Mouse (Mus musculus): ENCODE results near the gene Agl. TPM values are rescaled to one million over a fixed set of nuclear protein-coding genes. Genes with fewer than 3 reads are reported as not detected.

Agl gene
- polyA plus RNA-seq, 2 experiments, result 2.6 to 4.6 TPM

- no peak overlapping the region for H3K4me2 ChIP-seq (ENCODE audit: low read depth)
- DNase-seq (ENCODE audit: low read depth in 3 of 3, low spot score in 3 of 3) (no peak), ATAC-seq (ENCODE audit: insufficient read depth) (no peak)
- no peak overlapping the region for H3K9ac ChIP-seq (replicated peaks)
- no peaks in the 10 kb centered on the region for H3K27me3 ChIP-seq (ENCODE audit: control insufficient read depth, insufficient read depth, low read length)
- H3K4me1 ChIP-seq (replicated peaks; ENCODE audit: control insufficient read depth in 2 of 2, insufficient read depth in 2 of 2, low read length in 1 of 2), result no peaks in the 10 kb centered on the region
- no peaks in the 10 kb centered on the region for H3K36me3 ChIP-seq (replicated peaks; ENCODE audit: control insufficient read depth, insufficient read depth, low read depth)
- H3K4me3 ChIP-seq (ENCODE audit: insufficient read depth in 1 of 2, low read depth in 2 of 2, low read length in 2 of 2), result no peak overlapping the region
- TF ChIP-seq EP300 (IDR thresholded peaks at IDR 0.05; ENCODE audit: low read depth) (no peak), CTCF (IDR thresholded peaks at IDR 0.05; ENCODE audit: low read depth) (no peak)
- H3K9me3 ChIP-seq (ENCODE audit: control insufficient read depth, low read length), result no peaks in the 10 kb centered on the region
- no peak overlapping the region for H3K27ac ChIP-seq
- 59% methylated on average over 4 of the region's 4 CpGs for WGBS (ENCODE audit: insufficient replicate concordance)
Measured at GRCm38 (mm10) chr3:116722980-116723379, 85.0 kb downstream of the Agl start.

- TF ChIP-seq CTCF (IDR thresholded peaks at IDR 0.05; ENCODE audit: low read depth) (no peak), EP300 (IDR thresholded peaks at IDR 0.05; ENCODE audit: low read depth) (no peak)
- WGBS (ENCODE audit: insufficient replicate concordance), result 48% methylated on average over 3 of the region's 3 CpGs
- Histone ChIP-seq H3K4me3 (ENCODE audit: insufficient read depth in 1 of 2, low read depth in 2 of 2, low read length in 2 of 2) (no peak overlapping the region), H3K4me2 (ENCODE audit: low read depth) (no peak overlapping the region), H3K4me1 (replicated peaks; ENCODE audit: control insufficient read depth in 2 of 2, insufficient read depth in 2 of 2, low read length in 1 of 2) (no peaks in the 10 kb centered on the region), H3K9me3 (ENCODE audit: control insufficient read depth, low read length) (no peaks in the 10 kb centered on the region), H3K36me3 (replicated peaks; ENCODE audit: control insufficient read depth, insufficient read depth, low read depth) (no peaks in the 10 kb centered on the region), H3K27me3 (ENCODE audit: control insufficient read depth, insufficient read depth, low read length) (no peaks in the 10 kb centered on the region), H3K27ac (no peak overlapping the region), H3K9ac (replicated peaks) (no peak overlapping the region)
- DNase-seq (ENCODE audit: low read depth in 3 of 3, low spot score in 3 of 3) (no peak), ATAC-seq (ENCODE audit: insufficient read depth) (no peak)
Measured at GRCm38 (mm10) chr3:116718951-116719350, 89.0 kb downstream of the Agl start.

- DNase-seq (ENCODE audit: low read depth in 3 of 3, low spot score in 3 of 3) (no peak), ATAC-seq (ENCODE audit: insufficient read depth) (no peak)
- Histone ChIP-seq H3K4me3 (ENCODE audit: insufficient read depth in 1 of 2, low read depth in 2 of 2, low read length in 2 of 2) (peak overlapping the region in 1 of 2 experiments; percentile 88; a peak in 2 of 4 replicates), H3K9me3 (ENCODE audit: control insufficient read depth, low read length) (no peaks in the 10 kb centered on the region), H3K27ac (no peak overlapping the region), H3K4me2 (ENCODE audit: low read depth) (peak overlapping the region; percentile 87), H3K9ac (replicated peaks) (peak overlapping the region; percentile 87), H3K4me1 (replicated peaks; ENCODE audit: control insufficient read depth in 2 of 2, insufficient read depth in 2 of 2, low read length in 1 of 2) (peaks cover 16 to 18% of the 10 kb centered on the region in 2 experiments), H3K36me3 (replicated peaks; ENCODE audit: control insufficient read depth, insufficient read depth, low read depth) (no peaks in the 10 kb centered on the region), H3K27me3 (ENCODE audit: control insufficient read depth, insufficient read depth, low read length) (no peaks in the 10 kb centered on the region)
- WGBS (ENCODE audit: insufficient replicate concordance), result 26% methylated on average over 5 of the region's 5 CpGs
- TF ChIP-seq EP300 (IDR thresholded peaks at IDR 0.05; ENCODE audit: low read depth) (no peak), CTCF (IDR thresholded peaks at IDR 0.05; ENCODE audit: low read depth) (no peak)
Measured at GRCm38 (mm10) chr3:116713031-116713430, 94.9 kb downstream of the Agl start.

GRCm38 (mm10) chr3:116712436-116712881 is 95.5 kb downstream of the Agl start, which contains the start of gene Slc35a3:
TSS of gene Slc35a3 (minus strand) at chr3:116712831.
- Histone ChIP-seq H3K36me3 (replicated peaks; ENCODE audit: control insufficient read depth, insufficient read depth, low read depth) (no peaks in the 10 kb centered on the region), H3K4me2 (ENCODE audit: low read depth) (peak within 1 kb of the TSS; percentile 87), H3K4me3 (ENCODE audit: insufficient read depth in 1 of 2, low read depth in 2 of 2, low read length in 2 of 2) (peak within 1 kb of the TSS; percentile 88 to 95), H3K9ac (replicated peaks) (peak within 1 kb of the TSS; percentile 87), H3K27ac (peak within 1 kb of the TSS; percentile 58), H3K27me3 (ENCODE audit: control insufficient read depth, insufficient read depth, low read length) (no peaks in the 10 kb centered on the region), H3K4me1 (replicated peaks; ENCODE audit: control insufficient read depth in 2 of 2, insufficient read depth in 2 of 2, low read length in 1 of 2) (peaks cover 16 to 18% of the 10 kb centered on the region in 2 experiments), H3K9me3 (ENCODE audit: control insufficient read depth, low read length) (no peaks in the 10 kb centered on the region)
- no peak for DNase-seq (ENCODE audit: low read depth in 3 of 3, low spot score in 3 of 3)
- WGBS (ENCODE audit: insufficient replicate concordance), result 6% methylated on average over 8 of the region's 8 CpGs
- TF ChIP-seq CTCF (IDR thresholded peaks at IDR 0.05; ENCODE audit: low read depth) (no peak), EP300 (IDR thresholded peaks at IDR 0.05; ENCODE audit: low read depth) (no peak)
- ATAC-seq (ENCODE audit: insufficient read depth), result no peak

GRCm38 (mm10) chr3:116711624-116712435 is 96.1 kb downstream of the Agl start:
- H3K27ac ChIP-seq, result peak overlapping the region; percentile 58
- DNase-seq (ENCODE audit: low read depth in 3 of 3, low spot score in 3 of 3) (peak in 1 of 3 experiments; percentile 51), ATAC-seq (ENCODE audit: insufficient read depth) (peak; percentile 92)
- WGBS (ENCODE audit: insufficient replicate concordance), result under 1% methylated on average over 78 of the region's 85 CpGs
- H3K4me2 ChIP-seq (ENCODE audit: low read depth), result peak overlapping the region; percentile 87
- peaks cover 2% of the 10 kb centered on the region for H3K36me3 ChIP-seq (replicated peaks; ENCODE audit: control insufficient read depth, insufficient read depth, low read depth)
- H3K4me1 ChIP-seq (replicated peaks; ENCODE audit: control insufficient read depth in 2 of 2, insufficient read depth in 2 of 2, low read length in 1 of 2), result peaks cover 16 to 18% of the 10 kb centered on the region in 2 experiments
- H3K9me3 ChIP-seq (ENCODE audit: control insufficient read depth, low read length), result no peaks in the 10 kb centered on the region
- peak overlapping the region; percentile 88 to 95 for H3K4me3 ChIP-seq (ENCODE audit: insufficient read depth in 1 of 2, low read depth in 2 of 2, low read length in 2 of 2)
- peak overlapping the region; percentile 87 for H3K9ac ChIP-seq (replicated peaks)
- no peaks in the 10 kb centered on the region for H3K27me3 ChIP-seq (ENCODE audit: control insufficient read depth, insufficient read depth, low read length)
- TF ChIP-seq CTCF (IDR thresholded peaks at IDR 0.05; ENCODE audit: low read depth) (no peak), EP300 (IDR thresholded peaks at IDR 0.05; ENCODE audit: low read depth) (no peak; the same call in 1 of the 2 replicates)

Measured in liver, embryonic 14.5 days (tissue).